Mouse (Mus musculus): Measurements from ENCODE around the gene Nudt9. TPM values are rescaled to one million over a fixed set of nuclear protein-coding genes. Genes with fewer than 3 reads are reported as not detected.

The Nudt9 gene
- polyA plus RNA-seq, 1 experiment from 2014 or later: 61.7 TPM

- peaks cover 19% of the 10 kb centered on the region; the same call in 1 of the 2 replicates for H3K36me3 ChIP-seq (ENCODE audit: control insufficient read depth, insufficient read depth, low read length)
- no peak overlapping the region for H3K4me3 ChIP-seq (replicated peaks; ENCODE audit: low read length)
- no peaks in the 10 kb centered on the region for H3K9me3 ChIP-seq (replicated peaks; ENCODE audit: control insufficient read depth, low read length)
- no peaks in the 10 kb centered on the region for H3K27me3 ChIP-seq (ENCODE audit: control insufficient read depth, insufficient read depth, low read length)
- no peak for ATAC-seq (ENCODE audit: insufficient read depth, low FRiP score)
- H3K9ac ChIP-seq (ENCODE audit: low read length): no peak overlapping the region
- WGBS: 87% methylated on average over 2 of the region's 2 CpGs
- H3K4me1 ChIP-seq (ENCODE audit: control insufficient read depth, insufficient read depth, low read length): no peaks in the 10 kb centered on the region
- H3K4me2 ChIP-seq (ENCODE audit: low read depth, low read length): no peak overlapping the region
- H3K27ac ChIP-seq (ENCODE audit: low read length): no peak overlapping the region
Measured at GRCm38 (mm10) chr5:104089751-104090150, 43.6 kb downstream of the Nudt9 start.

GRCm38 (mm10) chr5:104095416-104096077 lies 49.4 kb downstream of the Nudt9 start:
- Histone ChIP-seq H3K4me1 (ENCODE audit: control insufficient read depth, insufficient read depth, low read length) (peaks cover 7% of the 10 kb centered on the region; the same call in 1 of the 2 replicates), H3K27ac (ENCODE audit: low read length) (peak overlapping the region; percentile 94), H3K4me2 (ENCODE audit: low read depth, low read length) (peak overlapping the region; percentile 30), H3K27me3 (ENCODE audit: control insufficient read depth, insufficient read depth, low read length) (no peaks in the 10 kb centered on the region), H3K9ac (ENCODE audit: low read length) (peak overlapping the region; percentile 52), H3K36me3 (ENCODE audit: control insufficient read depth, insufficient read depth, low read length) (peaks cover 10% of the 10 kb centered on the region; the same call in 1 of the 2 replicates), H3K4me3 (replicated peaks; ENCODE audit: low read length) (no peak overlapping the region), H3K9me3 (replicated peaks; ENCODE audit: control insufficient read depth, low read length) (no peaks in the 10 kb centered on the region)
- WGBS: 37% methylated on average over 11 of the region's 11 CpGs
- peak; percentile 37; the same call in 1 of the 2 replicates for ATAC-seq (ENCODE audit: insufficient read depth, low FRiP score)

GRCm38 (mm10) chr5:104096078-104096938 lies 50.2 kb downstream of the Nudt9 start:
- 46% methylated on average over 16 of the region's 16 CpGs for WGBS
- Histone ChIP-seq H3K9me3 (replicated peaks; ENCODE audit: control insufficient read depth, low read length) (no peaks in the 10 kb centered on the region), H3K9ac (ENCODE audit: low read length) (0 out of 2 replicates have a peak overlapping the region, but pooled peaks have one; percentile 52), H3K4me1 (ENCODE audit: control insufficient read depth, insufficient read depth, low read length) (peaks cover 7% of the 10 kb centered on the region; the same call in 1 of the 2 replicates), H3K4me2 (ENCODE audit: low read depth, low read length) (peak overlapping the region; percentile 30), H3K4me3 (replicated peaks; ENCODE audit: low read length) (no peak overlapping the region), H3K27me3 (ENCODE audit: control insufficient read depth, insufficient read depth, low read length) (no peaks in the 10 kb centered on the region), H3K27ac (ENCODE audit: low read length) (peak overlapping the region; percentile 94), H3K36me3 (ENCODE audit: control insufficient read depth, insufficient read depth, low read length) (peaks cover 7% of the 10 kb centered on the region; the same call in 1 of the 2 replicates)
- ATAC-seq (ENCODE audit: insufficient read depth, low FRiP score): peak; percentile 84

- H3K9me3 ChIP-seq (replicated peaks; ENCODE audit: control insufficient read depth, low read length): no peaks in the 10 kb centered on the region
- no peak overlapping the region; the same call in 1 of the 2 replicates for H3K9ac ChIP-seq (ENCODE audit: low read length)
- no peak overlapping the region; the same call in 1 of the 2 replicates for H3K27ac ChIP-seq (ENCODE audit: low read length)
- 38% methylated on average over 10 of the region's 10 CpGs for WGBS
- ATAC-seq (ENCODE audit: insufficient read depth, low FRiP score): no peak
- peaks cover 21% of the 10 kb centered on the region for H3K4me1 ChIP-seq (ENCODE audit: control insufficient read depth, insufficient read depth, low read length)
- H3K4me3 ChIP-seq (replicated peaks; ENCODE audit: low read length): no peak overlapping the region
- H3K27me3 ChIP-seq (ENCODE audit: control insufficient read depth, insufficient read depth, low read length): no peaks in the 10 kb centered on the region
- H3K4me2 ChIP-seq (ENCODE audit: low read depth, low read length): no peak overlapping the region
- no peaks in the 10 kb centered on the region for H3K36me3 ChIP-seq (ENCODE audit: control insufficient read depth, insufficient read depth, low read length)
Measured at GRCm38 (mm10) chr5:104101678-104102531, 55.8 kb downstream of the Nudt9 start.

GRCm38 (mm10) chr5:104103171-104103570 lies 57.1 kb downstream of the Nudt9 start:
- ATAC-seq (ENCODE audit: insufficient read depth, low FRiP score): no peak

GRCm38 (mm10) chr5:104104111-104104510 lies 58.0 kb downstream of the Nudt9 start:
- H3K4me2 ChIP-seq (ENCODE audit: low read depth, low read length): no peak overlapping the region
- no peaks in the 10 kb centered on the region for H3K9me3 ChIP-seq (replicated peaks; ENCODE audit: control insufficient read depth, low read length)
- H3K27ac ChIP-seq (ENCODE audit: low read length): no peak overlapping the region
- 83% methylated on average over 2 of the region's 2 CpGs for WGBS
- no peak overlapping the region for H3K9ac ChIP-seq (ENCODE audit: low read length)
- peaks cover 32% of the 10 kb centered on the region for H3K4me1 ChIP-seq (ENCODE audit: control insufficient read depth, insufficient read depth, low read length)
- ATAC-seq (ENCODE audit: insufficient read depth, low FRiP score): no peak
- H3K4me3 ChIP-seq (replicated peaks; ENCODE audit: low read length): no peak overlapping the region
- no peaks in the 10 kb centered on the region for H3K36me3 ChIP-seq (ENCODE audit: control insufficient read depth, insufficient read depth, low read length)
- H3K27me3 ChIP-seq (ENCODE audit: control insufficient read depth, insufficient read depth, low read length): no peaks in the 10 kb centered on the region

More at GRCm38 (mm10) chr5:104103171-104103570, 57.1 kb downstream of the Nudt9 start:
- no peak overlapping the region for H3K27ac ChIP-seq (ENCODE audit: low read length)
- no peaks in the 10 kb centered on the region for H3K36me3 ChIP-seq (ENCODE audit: control insufficient read depth, insufficient read depth, low read length)
- H3K4me3 ChIP-seq (replicated peaks; ENCODE audit: low read length): no peak overlapping the region
- no peaks in the 10 kb centered on the region for H3K9me3 ChIP-seq (replicated peaks; ENCODE audit: control insufficient read depth, low read length)
- no peaks in the 10 kb centered on the region for H3K27me3 ChIP-seq (ENCODE audit: control insufficient read depth, insufficient read depth, low read length)
- H3K4me1 ChIP-seq (ENCODE audit: control insufficient read depth, insufficient read depth, low read length): peaks cover 23% of the 10 kb centered on the region
- H3K4me2 ChIP-seq (ENCODE audit: low read depth, low read length): no peak overlapping the region
- 58% methylated on average over 4 of the region's 4 CpGs for WGBS
- no peak overlapping the region for H3K9ac ChIP-seq (ENCODE audit: low read length)

- peak overlapping the region; percentile 59 for H3K4me2 ChIP-seq (ENCODE audit: low read depth, low read length)
- no peaks in the 10 kb centered on the region for H3K9me3 ChIP-seq (replicated peaks; ENCODE audit: control insufficient read depth, low read length)
- H3K36me3 ChIP-seq (ENCODE audit: control insufficient read depth, insufficient read depth, low read length): no peaks in the 10 kb centered on the region
- peak; percentile 34; the same call in 1 of the 2 replicates for ATAC-seq (ENCODE audit: insufficient read depth, low FRiP score)
- H3K27ac ChIP-seq (ENCODE audit: low read length): peak overlapping the region; percentile 91
- peak overlapping the region; percentile 59 for H3K9ac ChIP-seq (ENCODE audit: low read length)
- H3K27me3 ChIP-seq (ENCODE audit: control insufficient read depth, insufficient read depth, low read length): no peaks in the 10 kb centered on the region
- WGBS: 53% methylated on average over 11 of the region's 11 CpGs
- peak overlapping the region; percentile 24 for H3K4me3 ChIP-seq (replicated peaks; ENCODE audit: low read length)
- peaks cover 33% of the 10 kb centered on the region for H3K4me1 ChIP-seq (ENCODE audit: control insufficient read depth, insufficient read depth, low read length)
Measured at GRCm38 (mm10) chr5:104108127-104108875, 62.2 kb downstream of the Nudt9 start.

- ATAC-seq (ENCODE audit: insufficient read depth, low FRiP score): 0 out of 2 replicates have a peak, but pooled peaks have one; percentile 9
- Histone ChIP-seq H3K4me2 (ENCODE audit: low read depth, low read length) (peak overlapping the region; percentile 59), H3K9ac (ENCODE audit: low read length) (peak overlapping the region; percentile 59), H3K4me3 (replicated peaks; ENCODE audit: low read length) (peak overlapping the region; percentile 24), H3K4me1 (ENCODE audit: control insufficient read depth, insufficient read depth, low read length) (peaks cover 33% of the 10 kb centered on the region), H3K27ac (ENCODE audit: low read length) (peak overlapping the region; percentile 91), H3K27me3 (ENCODE audit: control insufficient read depth, insufficient read depth, low read length) (no peaks in the 10 kb centered on the region), H3K9me3 (replicated peaks; ENCODE audit: control insufficient read depth, low read length) (no peaks in the 10 kb centered on the region), H3K36me3 (ENCODE audit: control insufficient read depth, insufficient read depth, low read length) (no peaks in the 10 kb centered on the region)
- 18% methylated on average over 18 of the region's 18 CpGs for WGBS
Measured at GRCm38 (mm10) chr5:104108879-104109369, 62.8 kb downstream of the Nudt9 start.
